Mouse (Mus musculus) liver, adult 2 months (tissue): ENCODE measurements at regions not wholly inside any gene's neighbourhood (a gene's known extent, or its start where the extent isn't known, plus 50 kb on each side); places are given as distances from the start of the nearest gene placed in this dataset.

ENCODE experiments used
- CTCF ChIP-seq: fragments of 200-500 bp; IDR thresholded peaks from 2 replicates; pipeline ENCODE4 v1.5.1; 2011; ENCODE audit warnings: low read depth, low read length, control low read depth
- POLR2A ChIP-seq: fragments of 200-500 bp; IDR thresholded peaks from 2 replicates; pipeline ENCODE4 v1.6.1; 2011; ENCODE audit warnings: low read length, control low read depth; ENCODE audit not compliant: insufficient read depth; ENCODE audit errors: extremely low read depth

DNA sequence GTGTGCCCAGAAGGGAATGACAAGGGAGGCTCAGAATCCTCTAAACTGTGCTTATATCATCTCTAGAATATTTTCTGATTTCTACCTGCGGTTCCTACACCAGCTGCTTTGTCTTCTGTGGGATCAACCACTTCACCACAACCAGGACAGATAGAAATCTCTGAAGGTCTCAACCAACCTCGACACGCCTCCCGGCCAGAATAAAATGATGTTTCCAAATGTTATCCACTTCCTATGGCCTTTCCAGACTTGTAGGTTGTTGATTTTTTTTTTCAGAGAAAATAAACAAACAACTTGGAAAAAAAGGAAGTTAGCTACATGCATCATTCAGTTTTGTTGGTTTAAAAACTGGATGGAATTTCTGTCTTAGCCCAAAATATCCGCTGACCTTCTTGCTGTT is 103.9 kb downstream of the Hsd17b3 start:
- no peak for TF ChIP-seq CTCF
- no peak for TF ChIP-seq POLR2A
